Mouse (Mus musculus) intestine, postnatal 0 days (tissue): ENCODE measurements around the gene Hist1h2bh. TPM values are rescaled to one million over a fixed set of nuclear protein-coding genes. Genes with fewer than 3 reads are reported as not detected.
"Not testable (repeated sequence)": the region's sequence is repeated elsewhere in the genome, so short reads cannot be mapped to it uniquely, and the experiment has no call there.

Experiments used
- ATAC-seq: fragments of 200-750 bp; cut with Nextera tagmentation; 2 replicates; pipeline ENCODE4 v1.8.0; 2017; ENCODE audit warnings: mild to moderate bottlenecking, moderate TSS enrichment, moderate library complexity
- H3K27ac ChIP-seq: fragments of 300-500 bp; sonication (generic); 2 replicates; pipeline ENCODE4 v1.5.1; 2014; ENCODE audit warnings: mild to moderate bottlenecking, low read depth, low read length, moderate library complexity
- H3K27me3 ChIP-seq: fragments of 300-500 bp; sonication (generic); replicated peaks from 2 replicates; pipeline ENCODE4 v1.6.1; 2014; ENCODE audit warnings: low read length, mixed read lengths; ENCODE audit not compliant: control insufficient read depth, insufficient read depth
- H3K36me3 ChIP-seq: fragments of 300-500 bp; sonication (generic); 2 replicates; pipeline ENCODE4 v1.6.1; 2014; ENCODE audit warnings: mild to moderate bottlenecking, moderate library complexity; ENCODE audit not compliant: control insufficient read depth, insufficient read depth
- H3K4me1 ChIP-seq: fragments of 300-500 bp; sonication (generic); replicated peaks from 2 replicates; pipeline ENCODE4 v1.6.1; 2014; ENCODE audit warnings: antibody characterized with exemption, low read length, mixed read lengths; ENCODE audit not compliant: control insufficient read depth, insufficient read depth
- H3K4me2 ChIP-seq: fragments of 300-500 bp; sonication (generic); replicated peaks from 2 replicates; pipeline ENCODE4 v1.6.1; 2014; ENCODE audit warnings: low read depth, mild to moderate bottlenecking, moderate library complexity
- H3K4me3 ChIP-seq: fragments of 300-500 bp; sonication (generic); 2 replicates; pipeline ENCODE4 v1.5.1; 2014; ENCODE audit warnings: low read depth, low read length
- H3K9ac ChIP-seq: fragments of 300-500 bp; sonication (generic); 2 replicates; pipeline ENCODE4 v1.6.1; 2014; ENCODE audit warnings: mild to moderate bottlenecking, low read depth, low read length
- H3K9me3 ChIP-seq: fragments of 300-500 bp; sonication (generic); 2 replicates; pipeline ENCODE4 v1.6.1; 2016; ENCODE audit warnings: mixed run types; ENCODE audit not compliant: control insufficient read depth
- CTCF ChIP-seq: sonication (generic); IDR thresholded peaks from 2 replicates; pipeline ENCODE4 v1.5.1; 2016; ENCODE audit warnings: low read depth, mild to moderate bottlenecking, control low read depth, antibody characterized with exemption, moderate library complexity
- WGBS: fragments of 180-500 bp; shearing (Covaris S2); extraction: QIAGEN DNeasy Blood & Tissue Kit; methylation state at CpG from one replicate; pipeline ENCODE4 v1.1.7; 2014; 5-methylcytosine and 5-hydroxymethylcytosine counted together
- polyA plus RNA-seq: library from polyadenylated mRNA; unstranded; fragments of >200 nt; fragmentation: Nextera tagmentation; extraction: Ambion mirVana; gene quantifications from 2 replicates; pipeline ENCODE4 v1.2.1, GENCODE M21; 2015

The Hist1h2bh gene
- polyA plus RNA-seq, 1 experiment from 2014 or later, result 0.23 TPM

DNA sequence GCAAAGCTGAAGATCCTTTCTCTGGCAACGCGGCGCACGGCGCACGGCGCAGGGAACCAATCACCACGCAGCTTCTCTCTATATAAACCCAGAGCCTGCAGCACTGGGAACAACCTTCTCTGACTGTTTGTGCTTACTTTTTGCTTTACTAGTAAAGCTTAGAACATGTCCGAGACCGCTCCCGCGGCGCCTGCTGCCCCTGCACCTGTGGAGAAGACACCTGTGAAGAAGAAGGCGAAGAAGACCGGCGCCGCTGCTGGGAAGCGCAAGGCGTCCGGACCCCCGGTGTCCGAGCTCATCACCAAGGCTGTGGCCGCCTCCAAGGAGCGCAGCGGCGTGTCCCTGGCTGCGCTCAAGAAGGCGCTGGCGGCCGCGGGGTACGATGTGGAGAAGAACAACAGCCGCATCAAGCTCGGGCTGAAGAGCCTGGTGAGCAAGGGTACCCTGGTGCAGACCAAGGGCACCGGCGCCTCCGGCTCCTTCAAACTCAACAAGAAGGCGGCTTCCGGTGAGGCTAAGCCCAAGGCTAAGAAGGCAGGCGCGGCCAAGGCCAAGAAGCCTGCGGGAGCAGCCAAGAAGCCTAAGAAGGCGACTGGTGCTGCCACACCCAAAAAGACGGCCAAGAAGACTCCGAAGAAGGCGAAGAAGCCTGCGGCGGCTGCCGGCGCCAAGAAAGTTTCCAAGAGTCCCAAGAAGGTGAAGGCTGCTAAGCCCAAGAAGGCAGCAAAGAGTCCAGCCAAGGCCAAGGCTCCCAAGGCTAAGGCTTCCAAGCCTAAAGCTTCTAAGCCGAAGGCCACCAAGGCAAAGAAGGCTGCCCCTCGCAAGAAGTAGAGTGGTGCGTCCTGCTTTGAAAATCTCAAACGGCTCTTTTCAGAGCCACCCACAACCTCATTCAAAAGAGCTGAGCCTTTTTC lies 12.0 kb upstream of the Hist1h2bh start:
- peak overlapping the region; percentile 46 for H3K4me3 ChIP-seq
- no peaks in the 10 kb centered on the region for H3K27me3 ChIP-seq
- peak overlapping the region; percentile 70 for H3K9ac ChIP-seq
- H3K4me1 ChIP-seq, result no peaks in the 10 kb centered on the region
- H3K4me2 ChIP-seq, result peak overlapping the region; percentile 78
- H3K9me3 ChIP-seq, result no peaks in the 10 kb centered on the region
- no peak for TF ChIP-seq CTCF
- no peaks in the 10 kb centered on the region for H3K36me3 ChIP-seq
- peak overlapping the region; percentile 85 for H3K27ac ChIP-seq
- peak; percentile 79 for ATAC-seq
- under 1% methylated on average over 53 of the region's 54 CpGs for whole genome bisulfite sequencing

- H3K4me2 ChIP-seq, result peak overlapping the region; percentile 78
- H3K9ac ChIP-seq, result peak overlapping the region; percentile 70; the same call in 1 of the 2 replicates
- no peak for TF ChIP-seq CTCF
- no peak for ATAC-seq
- WGBS, result 14% methylated on average over 9 of the region's 9 CpGs
- no peaks in the 10 kb centered on the region for H3K9me3 ChIP-seq
- no peaks in the 10 kb centered on the region for H3K27me3 ChIP-seq
- H3K4me3 ChIP-seq, result peak overlapping the region; percentile 46; the same call in 1 of the 2 replicates
- H3K27ac ChIP-seq, result peak overlapping the region; percentile 85
- no peaks in the 10 kb centered on the region for H3K4me1 ChIP-seq
- H3K36me3 ChIP-seq, result no peaks in the 10 kb centered on the region
These were observed 11.2 kb upstream of the Hist1h2bh start for GRCm38 (mm10) chr13:23554393-23554792.

DNA sequence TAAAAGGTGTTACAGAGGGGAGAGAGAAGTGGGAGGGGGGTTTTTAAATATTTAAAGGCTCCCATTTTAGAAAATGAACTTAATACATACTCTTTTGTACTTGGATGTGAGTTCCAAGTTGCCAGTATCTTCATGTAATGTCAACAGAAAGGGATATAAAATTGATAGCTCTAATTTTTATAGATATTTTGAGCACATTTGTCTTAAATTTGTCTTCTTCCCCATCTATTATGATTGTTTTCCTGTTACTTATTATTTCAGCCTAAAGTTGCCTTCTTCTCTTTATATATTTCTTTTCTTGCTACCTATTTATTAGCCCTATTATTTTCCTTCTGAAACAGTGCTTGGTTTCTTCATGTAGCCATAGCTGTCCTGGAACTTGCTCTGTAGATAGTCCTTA lies 9.8 kb upstream of the Hist1h2bh start, which contains the start of gene Hist1h1d:
Gene Hist1h1d, plus strand, starts transcription at position 301 of the 400 bp plus-strand sequence.
- ATAC-seq, result no peak
- H3K27ac ChIP-seq, result no peak within 1 kb of the TSS; the same call in 1 of the 2 replicates
- H3K27me3 ChIP-seq, result no peaks in the 10 kb centered on the region
- no peaks in the 10 kb centered on the region for H3K9me3 ChIP-seq
- no peak within 1 kb of the TSS for H3K9ac ChIP-seq
- H3K4me3 ChIP-seq, result no peak within 1 kb of the TSS
- H3K4me2 ChIP-seq, result peak within 1 kb of the TSS; percentile 78; the same call in 1 of the 2 replicates
- no peak for TF ChIP-seq CTCF
- H3K36me3 ChIP-seq, result no peaks in the 10 kb centered on the region
- no peaks in the 10 kb centered on the region for H3K4me1 ChIP-seq

GRCm38 (mm10) chr13:23551931-23552914 lies 9.0 kb upstream of the Hist1h2bh start:
- no peaks in the 10 kb centered on the region for H3K36me3 ChIP-seq
- no peaks in the 10 kb centered on the region for H3K4me1 ChIP-seq
- H3K4me3 ChIP-seq, result peak overlapping the region; percentile 38; the same call in 1 of the 2 replicates
- no peak for ATAC-seq
- no peaks in the 10 kb centered on the region for H3K9me3 ChIP-seq
- H3K4me2 ChIP-seq, result peak overlapping the region; percentile 64
- no peaks in the 10 kb centered on the region for H3K27me3 ChIP-seq
- H3K27ac ChIP-seq, result no peak overlapping the region
- no peak for TF ChIP-seq CTCF
- WGBS, result 49% methylated on average over 8 of the region's 8 CpGs
- no peak overlapping the region for H3K9ac ChIP-seq

DNA sequence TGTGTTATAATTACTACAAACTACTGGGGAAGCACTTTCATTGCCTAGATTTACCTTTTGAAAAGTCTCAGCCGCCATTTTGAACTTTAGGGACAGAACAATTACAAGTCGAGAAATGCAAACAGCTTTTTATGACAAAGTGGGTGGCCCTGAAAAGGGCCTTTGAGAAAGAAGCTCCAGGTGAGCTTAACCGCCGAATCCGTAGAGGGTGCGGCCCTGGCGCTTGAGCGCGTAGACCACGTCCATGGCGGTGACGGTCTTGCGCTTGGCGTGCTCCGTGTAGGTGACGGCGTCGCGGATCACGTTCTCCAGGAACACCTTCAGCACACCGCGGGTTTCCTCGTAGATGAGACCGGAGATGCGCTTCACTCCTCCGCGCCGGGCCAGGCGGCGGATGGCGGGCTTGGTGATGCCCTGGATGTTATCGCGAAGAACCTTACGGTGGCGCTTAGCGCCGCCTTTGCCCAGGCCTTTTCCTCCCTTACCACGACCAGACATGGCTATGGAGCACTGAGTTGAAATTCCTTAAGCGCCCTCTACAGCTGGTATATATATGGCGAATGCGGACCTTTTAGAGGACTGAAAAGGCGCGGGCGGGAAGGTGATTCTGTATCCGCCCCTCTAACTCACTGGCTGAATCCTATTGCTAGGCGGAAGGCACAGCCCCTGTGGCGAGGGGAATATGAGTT lies 8.1 kb upstream of the Hist1h2bh start, which contains the start of gene Hist1h4f:
Gene Hist1h4f, minus strand, starts transcription at position 503 of the 689 bp plus-strand sequence.
- TF ChIP-seq CTCF, result peak; percentile 72
- peak; percentile 69 for ATAC-seq
- H3K27me3 ChIP-seq, H3K36me3 ChIP-seq, H3K9me3 ChIP-seq, H3K4me1 ChIP-seq: not testable (repeated sequence)
- H3K27ac ChIP-seq, result peak within 1 kb of the TSS; percentile 76
- H3K4me2 ChIP-seq, result peak within 1 kb of the TSS; percentile 64
- under 1% methylated on average over 47 of the region's 47 CpGs for WGBS
- H3K4me3 ChIP-seq, result peak within 1 kb of the TSS; percentile 38
- peak within 1 kb of the TSS; percentile 12; the same call in 1 of the 2 replicates for H3K9ac ChIP-seq
